Mouse (Mus musculus) gastrocnemius, postnatal 4 days (tissue): ENCODE results near the gene Adcy1. TPM values are rescaled to one million over a fixed set of nuclear protein-coding genes. Genes with fewer than 3 reads are reported as not detected.

Experiments
- DNase-seq, 2 experiments: peaks; one replicate each; pipeline ENCODE4 v3.0.0; 2021 to 2022; ENCODE audit warnings: low spot score in 2 of 2, mixed read lengths in 2 of 2
- total RNA-seq, 2 experiments: library from RNA; stranded (reverse); gene quantifications; 2 replicates each; pipeline ENCODE4 v1.2.3; 2021

Adcy1 gene
- total RNA-seq, 2 experiments from 2014 or later = 3.7 to 4.0 TPM

GRCm38 (mm10) chr11:7134319-7134718 lies 71.0 kb downstream of the Adcy1 start:
- DNase-seq = no peak

GRCm38 (mm10) chr11:7135301-7135700 lies 72.0 kb downstream of the Adcy1 start:
- DNase-seq = no peak

- DNase-seq = peak in 1 of 2 experiments; percentile 30
Observed at GRCm38 (mm10) chr11:7135763-7136162, 72.5 kb downstream of the Adcy1 start.

- DNase-seq = no peak
Observed at GRCm38 (mm10) chr11:7136246-7136855, 73.1 kb downstream of the Adcy1 start.

GRCm38 (mm10) chr11:7138370-7138769 lies 75.1 kb downstream of the Adcy1 start:
- DNase-seq = no peak

- peak in 1 of 2 experiments; percentile 33 for DNase-seq
Observed at GRCm38 (mm10) chr11:7140449-7140848, 77.2 kb downstream of the Adcy1 start.

- DNase-seq = no peak
Observed at GRCm38 (mm10) chr11:7142725-7143124, 79.4 kb downstream of the Adcy1 start.

GRCm38 (mm10) chr11:7144369-7144768 lies 81.1 kb downstream of the Adcy1 start:
- DNase-seq = no peak

- DNase-seq = no peak
Observed at GRCm38 (mm10) chr11:7145221-7145620, 81.9 kb downstream of the Adcy1 start.

GRCm38 (mm10) chr11:7147536-7147935 lies 84.2 kb downstream of the Adcy1 start:
- no peak for DNase-seq

- no peak for DNase-seq
Observed at GRCm38 (mm10) chr11:7147945-7148344, 84.7 kb downstream of the Adcy1 start.

GRCm38 (mm10) chr11:7149471-7149870 lies 86.2 kb downstream of the Adcy1 start:
- DNase-seq = no peak

GRCm38 (mm10) chr11:7150511-7150910 lies 87.2 kb downstream of the Adcy1 start:
- no peak for DNase-seq

GRCm38 (mm10) chr11:7152371-7152770 lies 89.1 kb downstream of the Adcy1 start:
- no peak for DNase-seq

GRCm38 (mm10) chr11:7153081-7153480 lies 89.8 kb downstream of the Adcy1 start:
- no peak for DNase-seq

- no peak for DNase-seq
Observed at GRCm38 (mm10) chr11:7156427-7156826, 93.1 kb downstream of the Adcy1 start.

GRCm38 (mm10) chr11:7158196-7158595 lies 94.9 kb downstream of the Adcy1 start:
- no peak for DNase-seq

GRCm38 (mm10) chr11:7160146-7160545 lies 96.9 kb downstream of the Adcy1 start:
- DNase-seq = peak in 1 of 2 experiments; percentile 23

GRCm38 (mm10) chr11:7160637-7161101 lies 97.4 kb downstream of the Adcy1 start:
- peak in 1 of 2 experiments; percentile 23 for DNase-seq

GRCm38 (mm10) chr11:7161502-7162174 lies 98.3 kb downstream of the Adcy1 start:
- no peak for DNase-seq

- no peak for DNase-seq
Observed at GRCm38 (mm10) chr11:7164416-7164815, 101.1 kb downstream of the Adcy1 start.

- DNase-seq = no peak
Observed at GRCm38 (mm10) chr11:7169645-7170044, 106.4 kb downstream of the Adcy1 start.

- DNase-seq = no peak
Observed at GRCm38 (mm10) chr11:7173664-7174063, 110.4 kb downstream of the Adcy1 start.
